Mouse (Mus musculus) cortical plate, adult 2 months (tissue): ENCODE measurements around the gene Ppp4r2.

Experiments used
- CTCF ChIP-seq: fragments of 200-500 bp; IDR thresholded peaks from 2 replicates; pipeline ENCODE4 v1.5.1; 2011; ENCODE audit warnings: mild to moderate bottlenecking, control low read depth, low read length; ENCODE audit not compliant: insufficient read depth; ENCODE audit errors: extremely low read depth
- POLR2A ChIP-seq: fragments of 200-500 bp; IDR thresholded peaks from 2 replicates; pipeline ENCODE4 v1.6.1; 2011; ENCODE audit warnings: mild to moderate bottlenecking, low read length, control low read depth; ENCODE audit not compliant: insufficient read depth; ENCODE audit errors: extremely low read depth

DNA sequence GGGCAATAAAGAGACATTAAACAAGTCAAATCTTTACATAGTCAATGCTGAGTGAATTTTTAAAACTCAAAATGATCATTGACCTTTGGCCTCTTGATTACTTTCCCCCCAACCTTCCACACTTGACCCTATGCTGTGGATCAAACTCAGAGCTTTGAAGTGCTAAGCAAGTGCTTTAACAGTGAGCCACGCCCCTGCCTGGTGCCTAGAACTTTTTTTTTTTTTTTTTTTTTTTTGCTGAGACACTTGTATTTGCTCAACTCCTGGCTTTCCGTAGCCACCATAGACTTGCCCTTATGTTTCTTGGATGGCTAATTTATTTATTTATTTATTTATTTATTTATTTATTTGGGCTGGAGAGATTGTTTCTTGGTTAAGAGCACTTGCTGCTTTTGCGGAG is 30.2 kb upstream of the Ppp4r2 start:
- no peak for TF ChIP-seq CTCF
- TF ChIP-seq POLR2A = no peak
